Mouse (Mus musculus): ENCODE results near the gene Majin. TPM values are rescaled to one million over a fixed set of nuclear protein-coding genes. Genes with fewer than 3 reads are reported as not detected.

The Majin gene
- total and polyA plus RNA-seq, 3 experiments: not detected

DNA sequence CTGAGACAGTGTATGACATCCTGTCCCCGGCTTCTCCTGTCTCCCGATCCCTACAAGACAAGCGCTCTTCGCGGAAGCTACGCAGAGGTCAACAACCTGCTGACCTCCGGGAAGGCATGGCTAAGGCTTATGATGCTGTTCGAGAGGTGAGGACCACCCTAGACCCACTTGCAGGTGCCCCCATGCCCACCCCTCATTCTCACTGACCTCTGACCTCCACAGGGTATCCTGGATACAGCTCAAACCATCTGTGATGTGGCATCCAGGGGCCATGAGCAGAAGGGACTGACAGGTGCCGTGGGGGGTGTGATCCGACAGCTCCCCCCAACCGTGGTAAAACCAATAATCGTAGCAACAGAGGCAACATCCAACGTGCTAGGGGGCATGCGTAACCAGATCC lies 77.2 kb downstream of the Majin start:
- peaks cover 3% of the 10 kb centered on the region for H3K9me3 ChIP-seq (replicated peaks; ENCODE audit: low read length)
- H3K4me2 ChIP-seq (ENCODE audit: insufficient read depth, low read depth, poor library complexity, severe bottlenecking): no peak overlapping the region
- peaks cover 0 to 8% of the 10 kb centered on the region in 2 experiments; a peak in 1 of 4 replicates for H3K4me1 ChIP-seq (ENCODE audit: control insufficient read depth in 1 of 2, insufficient read depth in 2 of 2)
- H3K9ac ChIP-seq (ENCODE audit: insufficient read depth, low read depth): no peak overlapping the region
- H3K36me3 ChIP-seq (replicated peaks in 1 of 2; ENCODE audit: control insufficient read depth in 1 of 2, insufficient read depth in 1 of 2, low read length in 1 of 2): peaks cover 42 to 69% of the 10 kb centered on the region in 2 experiments
- no peak overlapping the region for H3K4me3 ChIP-seq (replicated peaks in 1 of 3; ENCODE audit: low read depth in 2 of 3, low read length in 2 of 3, poor library complexity in 1 of 3)
- dilution Hi-C loops (cut with MboI; ENCODE audit: extremely low pct_ligation_motif_present, extremely low pct_unique_long_range_greater_than_20kb, low sequenced_read_pairs): no loop called here
- in situ Hi-C loops (cut with MboI; ENCODE audit: low pct_ligation_motif_present, low pct_unique_long_range_greater_than_20kb, low sequenced_read_pairs): loop anchor here (5.0 kb wide), 1 partner anchor 46 kb away; the partner anchor contains the start of gene Cdc42bpg
- no peak for TF ChIP-seq NELFE (IDR thresholded peaks at IDR 0.05; ENCODE audit: low read depth, low read length)
- H3K27me3 ChIP-seq (replicated peaks): no peaks in the 10 kb centered on the region
- no peaks in the 10 kb centered on the region for H3K79me2 ChIP-seq (replicated peaks; ENCODE audit: control insufficient read depth, extremely low read depth, insufficient read depth, poor library complexity, severe bottlenecking)
- DNase-seq (ENCODE audit: extremely low read depth): no peak
- H3K27ac ChIP-seq (ENCODE audit: insufficient read depth, low read depth): no peak overlapping the region

DNA sequence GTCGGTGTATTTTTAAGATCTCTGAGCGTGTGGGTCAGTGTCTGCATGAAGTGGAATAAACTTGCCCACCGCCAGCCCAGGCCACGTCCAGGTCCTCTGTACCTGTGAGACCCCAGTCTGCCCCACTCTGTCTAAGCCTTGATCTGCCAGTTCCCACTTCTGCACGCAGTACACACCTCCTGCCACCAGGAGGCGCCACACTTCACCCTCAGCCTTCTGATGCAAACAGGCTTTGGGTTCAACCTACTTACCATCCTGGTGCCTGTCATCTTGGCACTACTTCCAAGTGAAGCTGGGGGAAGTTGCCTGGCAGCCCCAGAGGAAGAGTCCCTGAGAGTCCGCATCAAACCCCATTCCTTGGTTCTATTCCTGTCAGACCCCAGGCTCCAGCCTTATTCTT lies 78.0 kb downstream of the Majin start:
- H3K4me3 ChIP-seq (replicated peaks in 1 of 3; ENCODE audit: low read depth in 2 of 3, low read length in 2 of 3, poor library complexity in 1 of 3): no peak overlapping the region
- peaks cover 3% of the 10 kb centered on the region for H3K9me3 ChIP-seq (replicated peaks; ENCODE audit: low read length)
- dilution Hi-C loops (cut with MboI; ENCODE audit: extremely low pct_ligation_motif_present, extremely low pct_unique_long_range_greater_than_20kb, low sequenced_read_pairs) (no loop called here), in situ Hi-C loops (cut with MboI; ENCODE audit: low pct_ligation_motif_present, low pct_unique_long_range_greater_than_20kb, low sequenced_read_pairs) (loop anchor here (5.0 kb wide), 1 partner anchor 45 kb away; the partner anchor contains the start of gene Cdc42bpg)
- H3K4me1 ChIP-seq (ENCODE audit: control insufficient read depth in 1 of 2, insufficient read depth in 2 of 2): peaks cover 0 to 8% of the 10 kb centered on the region in 2 experiments; a peak in 1 of 4 replicates
- TF ChIP-seq CTCF (conservative IDR thresholded peaks at IDR 0.05 in 1 of 2, IDR thresholded peaks at IDR 0.05 in 1 of 2; ENCODE audit: low read depth in 2 of 2, low read length in 2 of 2): peak; percentile 92 to 93
- TF ChIP-seq ZC3H11A (IDR thresholded peaks at IDR 0.05; ENCODE audit: low read depth, low read length): peak; percentile 71
- peak; percentile 32; the same call in 1 of the 2 replicates for TF ChIP-seq ELF1 (IDR thresholded peaks at IDR 0.05; ENCODE audit: low read depth, low read length)
- TF ChIP-seq MAZ (IDR thresholded peaks at IDR 0.05; ENCODE audit: low read depth, low read length): no peak
- TF ChIP-seq POLR2AphosphoS2 (IDR thresholded peaks at IDR 0.05; ENCODE audit: low read depth, low read length): no peak
- peak; percentile 78 for TF ChIP-seq RAD21 (IDR thresholded peaks at IDR 0.05; ENCODE audit: low read depth, low read length)
- TF ChIP-seq PAX5 (IDR thresholded peaks at IDR 0.05; ENCODE audit: low read length): no peak
- TF ChIP-seq NELFE (IDR thresholded peaks at IDR 0.05; ENCODE audit: low read depth, low read length): peak; percentile 52; the same call in 1 of the 2 replicates
- TF ChIP-seq MXI1 (IDR thresholded peaks at IDR 0.05; ENCODE audit: low read depth, low read length): no peak
- no peak for TF ChIP-seq USF1 (IDR thresholded peaks at IDR 0.05; ENCODE audit: low read depth, low read length)
- TF ChIP-seq SMC3 (IDR thresholded peaks at IDR 0.05; ENCODE audit: low read depth, low read length): peak; percentile 98
- H3K9ac ChIP-seq (ENCODE audit: insufficient read depth, low read depth): no peak overlapping the region
- no peak overlapping the region for H3K4me2 ChIP-seq (ENCODE audit: insufficient read depth, low read depth, poor library complexity, severe bottlenecking)
- H3K27ac ChIP-seq (ENCODE audit: insufficient read depth, low read depth): no peak overlapping the region
- DNase-seq (ENCODE audit: extremely low read depth): peak; percentile 71
- H3K27me3 ChIP-seq (replicated peaks): no peaks in the 10 kb centered on the region
- peaks cover 33 to 60% of the 10 kb centered on the region in 2 experiments for H3K36me3 ChIP-seq (replicated peaks in 1 of 2; ENCODE audit: control insufficient read depth in 1 of 2, insufficient read depth in 1 of 2, low read length in 1 of 2)
- no peaks in the 10 kb centered on the region for H3K79me2 ChIP-seq (replicated peaks; ENCODE audit: control insufficient read depth, extremely low read depth, insufficient read depth, poor library complexity, severe bottlenecking)

DNA sequence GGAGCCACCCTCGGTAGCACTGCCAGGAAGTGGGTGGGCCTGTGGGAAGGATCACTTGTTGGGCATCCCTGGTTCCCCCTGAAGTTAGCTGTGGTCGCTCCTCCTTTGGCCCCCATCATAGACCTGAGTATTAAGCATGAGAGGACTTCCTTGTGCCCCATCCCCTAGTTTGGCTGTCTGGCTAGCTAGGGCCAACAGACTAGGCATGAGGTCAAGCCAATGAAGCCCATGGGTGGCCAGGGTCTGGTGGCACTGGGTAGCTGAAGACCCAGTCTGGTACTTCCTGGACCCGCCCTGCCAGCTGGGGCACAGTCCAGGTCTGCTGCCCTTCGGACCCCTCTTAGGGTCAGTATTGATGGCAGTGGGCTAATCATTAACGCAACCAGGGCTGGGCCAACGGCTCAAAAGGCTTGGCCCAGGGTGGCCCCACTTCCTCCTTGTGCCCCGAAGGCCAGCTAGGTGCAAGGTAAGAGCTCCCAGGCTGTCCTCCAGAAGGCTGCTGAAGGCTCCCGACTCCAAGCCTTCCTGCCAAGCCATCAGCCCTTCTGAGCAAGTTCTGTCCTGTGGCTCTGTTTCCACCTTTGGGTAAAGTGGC lies 78.7 kb downstream of the Majin start:
- Histone ChIP-seq H3K9ac (ENCODE audit: insufficient read depth, low read depth) (no peak overlapping the region), H3K27ac (ENCODE audit: insufficient read depth, low read depth) (no peak overlapping the region)
- no peak for TF ChIP-seq UBTF (IDR thresholded peaks at IDR 0.05; ENCODE audit: low read depth, low read length)
- no peak for TF ChIP-seq E2F4 (IDR thresholded peaks at IDR 0.05; ENCODE audit: insufficient replicate concordance, low read depth, low read length)
- no peak for TF ChIP-seq TCF12 (IDR thresholded peaks at IDR 0.05; ENCODE audit: low read depth, low read length)
- no peak for TF ChIP-seq MXI1 (IDR thresholded peaks at IDR 0.05; ENCODE audit: low read depth, low read length)
- TF ChIP-seq ETS1 (conservative IDR thresholded peaks at IDR 0.05; ENCODE audit: low read depth, low read length): no peak
- TF ChIP-seq MAX (IDR thresholded peaks at IDR 0.05; ENCODE audit: low read length): no peak
- no peak for TF ChIP-seq CTCF (conservative IDR thresholded peaks at IDR 0.05 in 1 of 2, IDR thresholded peaks at IDR 0.05 in 1 of 2; ENCODE audit: low read depth in 2 of 2, low read length in 2 of 2)
- TF ChIP-seq ZNF384 (IDR thresholded peaks at IDR 0.05; ENCODE audit: low read depth, low read length): no peak

More for the DNA sequence above, 78.7 kb downstream of the Majin start:
- no peak for DNase-seq (ENCODE audit: extremely low read depth)
- in situ Hi-C loops (cut with MboI; ENCODE audit: low pct_ligation_motif_present, low pct_unique_long_range_greater_than_20kb, low sequenced_read_pairs) (loop anchor here (5.0 kb wide), 1 partner anchor 44 kb away; the partner anchor contains the start of gene Cdc42bpg), dilution Hi-C loops (cut with MboI; ENCODE audit: extremely low pct_ligation_motif_present, extremely low pct_unique_long_range_greater_than_20kb, low sequenced_read_pairs) (no loop called here)
- Histone ChIP-seq H3K9me3 (replicated peaks; ENCODE audit: low read length) (peaks cover 3% of the 10 kb centered on the region), H3K4me2 (ENCODE audit: insufficient read depth, low read depth, poor library complexity, severe bottlenecking) (no peak overlapping the region), H3K27me3 (replicated peaks) (peaks cover 2% of the 10 kb centered on the region), H3K79me2 (replicated peaks; ENCODE audit: control insufficient read depth, extremely low read depth, insufficient read depth, poor library complexity, severe bottlenecking) (no peaks in the 10 kb centered on the region), H3K4me1 (ENCODE audit: control insufficient read depth in 1 of 2, insufficient read depth in 2 of 2) (peaks cover 5 to 12% of the 10 kb centered on the region in 2 experiments; a peak in 3 of 4 replicates), H3K36me3 (replicated peaks in 1 of 2; ENCODE audit: control insufficient read depth in 1 of 2, insufficient read depth in 1 of 2, low read length in 1 of 2) (peaks cover 26 to 53% of the 10 kb centered on the region in 2 experiments), H3K4me3 (replicated peaks in 1 of 3; ENCODE audit: low read depth in 2 of 3, low read length in 2 of 3, poor library complexity in 1 of 3) (no peak overlapping the region)

Measured in CH12.LX (cell line).